Mouse (Mus musculus) heart, postnatal 0 days (tissue): ENCODE measurements around the gene Il9. TPM values are rescaled to one million over a fixed set of nuclear protein-coding genes. Genes with fewer than 3 reads are reported as not detected.

Source experiments
- ATAC-seq: fragments of 200-750 bp; cut with Nextera tagmentation; 2 replicates; pipeline ENCODE4 v1.8.0; 2017; ENCODE audit warnings: low read depth, moderate number of reproducible peaks, moderate library complexity; ENCODE audit not compliant: insufficient read depth
- DNase-seq: peaks from one replicate; pipeline ENCODE4 v3.0.0-alpha.2; 2016; ENCODE audit warnings: low spot score
- H3K27ac ChIP-seq: fragments of 300-500 bp; sonication (generic); 2 replicates; pipeline ENCODE4 v1.5.1; 2014; ENCODE audit warnings: low read depth, mild to moderate bottlenecking
- H3K27me3 ChIP-seq: fragments of 300-500 bp; sonication (generic); 2 replicates; pipeline ENCODE4 v1.6.1; 2014; ENCODE audit warnings: low read length, mixed read lengths; ENCODE audit not compliant: control insufficient read depth, insufficient read depth
- H3K36me3 ChIP-seq: fragments of 300-500 bp; sonication (generic); replicated peaks from 2 replicates; pipeline ENCODE4 v1.6.1; 2014; ENCODE audit warnings: low read length, mixed read lengths; ENCODE audit not compliant: control insufficient read depth, insufficient read depth
- H3K4me1 ChIP-seq: fragments of 300-500 bp; sonication (generic); 2 replicates; pipeline ENCODE4 v1.6.1; 2014; ENCODE audit warnings: antibody characterized with exemption; ENCODE audit not compliant: control insufficient read depth, insufficient read depth
- H3K4me2 ChIP-seq: fragments of 300-500 bp; sonication (generic); 2 replicates; pipeline ENCODE4 v1.6.1; 2014; ENCODE audit warnings: low read depth, mild to moderate bottlenecking, low read length, moderate library complexity
- H3K4me3 ChIP-seq: fragments of 300-500 bp; sonication (generic); 2 replicates; pipeline ENCODE4 v1.5.1; 2014; ENCODE audit warnings: low read depth, low read length
- H3K9ac ChIP-seq: fragments of 300-500 bp; sonication (generic); replicated peaks from 2 replicates; pipeline ENCODE4 v1.6.1; 2014; ENCODE audit warnings: low read depth, low read length, mixed read lengths
- H3K9me3 ChIP-seq: fragments of 300-500 bp; sonication (generic); replicated peaks from 2 replicates; pipeline ENCODE4 v1.6.1; 2016; ENCODE audit warnings: low read length; ENCODE audit not compliant: control insufficient read depth
- CTCF ChIP-seq: IDR thresholded peaks from 2 replicates; pipeline ENCODE4 v1.5.1; 2016; ENCODE audit warnings: antibody characterized with exemption, control low read depth, low read depth
- EP300 ChIP-seq: IDR thresholded peaks from 2 replicates; pipeline ENCODE4 v1.6.1; 2016; ENCODE audit warnings: antibody characterized with exemption, low read depth
- WGBS: fragments of 180-500 bp; shearing (Covaris S2); extraction: QIAGEN DNeasy Blood & Tissue Kit; methylation state at CpG from one replicate; pipeline ENCODE4 v1.1.7; 2014; 5-methylcytosine and 5-hydroxymethylcytosine counted together
- polyA plus RNA-seq: library from polyadenylated mRNA; unstranded; fragments of >200 nt; fragmentation: Nextera tagmentation; extraction: Ambion mirVana; gene quantifications from 2 replicates; pipeline ENCODE4 v1.2.1, GENCODE M21; 2015
- total RNA-seq: library from RNA; depleted of rRNA; stranded (reverse); fragments of >200 nt; gene quantifications from 2 replicates; pipeline ENCODE4 v1.2.3, GENCODE M21; 2014; ENCODE audit warnings: low replicate concordance

Il9 gene
- total and polyA plus RNA-seq, 2 experiments from 2014 or later, result not detected

GRCm38 (mm10) chr13:56471211-56471610 is 10.8 kb downstream of the Il9 start:
- ATAC-seq, result no peak
- DNase-seq, result no peak
- no peak for TF ChIP-seq EP300
- TF ChIP-seq CTCF, result no peak
- H3K9me3 ChIP-seq, result no peaks in the 10 kb centered on the region
- H3K9ac ChIP-seq, result no peak overlapping the region
- 81% methylated on average over 6 of the region's 6 CpGs for WGBS
- H3K4me3 ChIP-seq, result no peak overlapping the region
- H3K4me1 ChIP-seq, result no peaks in the 10 kb centered on the region
- no peak overlapping the region for H3K4me2 ChIP-seq
- H3K36me3 ChIP-seq, result no peaks in the 10 kb centered on the region
- peaks cover 15% of the 10 kb centered on the region; the same call in 1 of the 2 replicates for H3K27me3 ChIP-seq
- no peak overlapping the region for H3K27ac ChIP-seq

GRCm38 (mm10) chr13:56468536-56468935 is 13.5 kb downstream of the Il9 start:
- no peak for ATAC-seq
- H3K27me3 ChIP-seq, result 0 out of 2 replicates have a peak, but pooled peaks cover 8% of the 10 kb centered on the region
- no peaks in the 10 kb centered on the region for H3K9me3 ChIP-seq
- no peaks in the 10 kb centered on the region for H3K4me1 ChIP-seq
- no peak overlapping the region for H3K27ac ChIP-seq
- no peak for TF ChIP-seq EP300
- TF ChIP-seq CTCF, result no peak
- no peak overlapping the region for H3K4me2 ChIP-seq
- DNase-seq, result no peak
- H3K36me3 ChIP-seq, result no peaks in the 10 kb centered on the region
- 86% methylated on average over 4 of the region's 4 CpGs for WGBS
- no peak overlapping the region for H3K4me3 ChIP-seq
- no peak overlapping the region for H3K9ac ChIP-seq

DNA sequence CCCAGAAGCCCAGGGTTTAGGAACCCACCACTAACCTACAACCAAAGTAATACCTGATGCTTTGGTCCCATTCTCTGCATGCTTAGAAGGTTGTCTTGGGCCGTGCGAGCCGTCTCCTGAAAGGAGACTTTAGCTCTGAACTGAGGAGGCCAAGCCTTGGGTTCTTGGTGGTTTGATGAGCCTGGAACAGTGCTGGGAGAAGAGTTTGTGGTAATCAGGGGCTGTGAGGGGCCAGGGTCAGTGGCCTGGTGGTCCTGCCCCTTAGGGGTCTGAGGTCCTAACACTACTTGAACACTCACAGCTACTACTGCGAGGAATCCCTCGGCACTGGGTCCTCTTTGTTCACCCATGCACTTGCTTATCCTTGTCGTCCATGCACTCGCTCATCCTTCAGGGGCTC is 14.3 kb downstream of the Il9 start:
- Histone ChIP-seq H3K27me3 (0 out of 2 replicates have a peak, but pooled peaks cover 3% of the 10 kb centered on the region), H3K36me3 (no peaks in the 10 kb centered on the region), H3K4me1 (no peaks in the 10 kb centered on the region), H3K9ac (no peak overlapping the region), H3K4me2 (no peak overlapping the region), H3K9me3 (no peaks in the 10 kb centered on the region), H3K4me3 (no peak overlapping the region), H3K27ac (no peak overlapping the region)
- WGBS, result 89% methylated on average over 7 of the region's 7 CpGs
- ATAC-seq (no peak), DNase-seq (no peak)
- TF ChIP-seq CTCF, result no peak
- TF ChIP-seq EP300, result no peak

GRCm38 (mm10) chr13:56463750-56464149 is 18.3 kb downstream of the Il9 start:
- no peak overlapping the region for H3K4me3 ChIP-seq
- DNase-seq (no peak), ATAC-seq (no peak)
- 67% methylated on average over 6 of the region's 6 CpGs for WGBS
- H3K27ac ChIP-seq, result no peak overlapping the region
- TF ChIP-seq CTCF (no peak), EP300 (no peak)
- H3K27me3 ChIP-seq, result 0 out of 2 replicates have a peak, but pooled peaks cover 3% of the 10 kb centered on the region
- no peaks in the 10 kb centered on the region for H3K36me3 ChIP-seq
- no peak overlapping the region for H3K9ac ChIP-seq
- no peak overlapping the region for H3K4me2 ChIP-seq
- H3K9me3 ChIP-seq, result no peaks in the 10 kb centered on the region
- H3K4me1 ChIP-seq, result no peaks in the 10 kb centered on the region

GRCm38 (mm10) chr13:56463261-56463660 is 18.8 kb downstream of the Il9 start:
- Histone ChIP-seq H3K9ac (no peak overlapping the region), H3K36me3 (no peaks in the 10 kb centered on the region), H3K27me3 (no peaks in the 10 kb centered on the region), H3K27ac (no peak overlapping the region), H3K4me3 (no peak overlapping the region), H3K4me1 (no peaks in the 10 kb centered on the region), H3K4me2 (no peak overlapping the region), H3K9me3 (no peaks in the 10 kb centered on the region)
- ATAC-seq (no peak), DNase-seq (no peak)
- TF ChIP-seq CTCF (no peak), EP300 (no peak)
- 84% methylated on average over 7 of the region's 7 CpGs for WGBS

DNA sequence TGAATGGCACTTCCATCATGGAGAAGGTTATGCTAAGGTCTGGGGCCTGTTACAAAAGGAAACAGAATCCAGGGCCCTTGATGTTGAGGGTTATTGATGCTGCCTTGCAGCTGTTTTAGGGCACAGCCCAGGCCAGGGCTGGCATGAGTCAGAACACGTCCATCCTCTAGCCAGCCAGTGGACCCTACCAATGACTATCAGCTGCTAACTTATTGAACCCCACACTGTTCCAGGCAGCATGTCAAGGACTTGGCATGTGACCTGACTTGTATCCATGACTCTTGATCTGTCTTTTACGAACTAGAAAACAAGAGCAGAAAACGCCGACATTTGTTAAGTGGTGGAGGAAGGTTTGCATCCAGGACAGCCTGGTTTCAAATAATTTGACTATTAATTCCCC is 19.3 kb downstream of the Il9 start:
- no peaks in the 10 kb centered on the region for H3K36me3 ChIP-seq
- no peak overlapping the region for H3K27ac ChIP-seq
- no peak for TF ChIP-seq CTCF
- no peak for TF ChIP-seq EP300
- H3K9ac ChIP-seq, result no peak overlapping the region
- ATAC-seq (no peak), DNase-seq (no peak)
- no peak overlapping the region for H3K4me3 ChIP-seq
- no peaks in the 10 kb centered on the region for H3K27me3 ChIP-seq
- H3K4me1 ChIP-seq, result no peaks in the 10 kb centered on the region
- no peak overlapping the region for H3K4me2 ChIP-seq
- WGBS, result 84% methylated on average over 4 of the region's 4 CpGs
- H3K9me3 ChIP-seq, result no peaks in the 10 kb centered on the region
